Mouse (Mus musculus): Measurements from ENCODE around the gene Ubash3a.

The Ubash3a gene

GRCm38 (mm10) chr17:31260430-31260829, 52.8 kb downstream of the Ubash3a start:
- no peak for DNase-seq (ENCODE audit: low spot score in 2 of 2)

GRCm38 (mm10) chr17:31261352-31261751, 53.7 kb downstream of the Ubash3a start:
- DNase-seq (ENCODE audit: low spot score in 2 of 2): no peak

GRCm38 (mm10) chr17:31262715-31263114, 55.0 kb downstream of the Ubash3a start:
- no peak for DNase-seq (ENCODE audit: low spot score in 2 of 2)

GRCm38 (mm10) chr17:31263770-31264169, 56.1 kb downstream of the Ubash3a start:
- DNase-seq (ENCODE audit: low spot score in 2 of 2): no peak

- DNase-seq (ENCODE audit: low spot score in 2 of 2): no peak
These were observed 56.7 kb downstream of the Ubash3a start for GRCm38 (mm10) chr17:31264372-31264771.

- DNase-seq (ENCODE audit: low spot score in 2 of 2): no peak
These were observed 57.5 kb downstream of the Ubash3a start for GRCm38 (mm10) chr17:31265171-31265572.

GRCm38 (mm10) chr17:31265831-31266230, 58.2 kb downstream of the Ubash3a start:
- DNase-seq (ENCODE audit: low spot score in 2 of 2): no peak

- DNase-seq (ENCODE audit: low spot score in 2 of 2): no peak
These were observed 58.8 kb downstream of the Ubash3a start for GRCm38 (mm10) chr17:31266321-31266950.

GRCm38 (mm10) chr17:31267138-31267537, 59.5 kb downstream of the Ubash3a start:
- DNase-seq (ENCODE audit: low spot score in 2 of 2): no peak

GRCm38 (mm10) chr17:31267603-31268002, 59.9 kb downstream of the Ubash3a start:
- no peak for DNase-seq (ENCODE audit: low spot score in 2 of 2)

GRCm38 (mm10) chr17:31268016-31268415, 60.3 kb downstream of the Ubash3a start:
- DNase-seq (ENCODE audit: low spot score in 2 of 2): no peak

GRCm38 (mm10) chr17:31269761-31270160, 62.1 kb downstream of the Ubash3a start:
- DNase-seq (ENCODE audit: low spot score in 2 of 2): peak in 1 of 2 experiments; percentile 3

GRCm38 (mm10) chr17:31270246-31270645, 62.6 kb downstream of the Ubash3a start:
- peak in 1 of 2 experiments; percentile 3 for DNase-seq (ENCODE audit: low spot score in 2 of 2)

- DNase-seq (ENCODE audit: low spot score in 2 of 2): peak in 1 of 2 experiments; percentile 1
These were observed 63.1 kb downstream of the Ubash3a start for GRCm38 (mm10) chr17:31270736-31271135.

- no peak for DNase-seq (ENCODE audit: low spot score in 2 of 2)
These were observed 63.6 kb downstream of the Ubash3a start for GRCm38 (mm10) chr17:31271136-31271851.

GRCm38 (mm10) chr17:31272416-31273165, 64.9 kb downstream of the Ubash3a start:
- DNase-seq (ENCODE audit: low spot score in 2 of 2): no peak

- DNase-seq (ENCODE audit: low spot score in 2 of 2): no peak
These were observed 66.0 kb downstream of the Ubash3a start for GRCm38 (mm10) chr17:31273631-31274030.

- DNase-seq (ENCODE audit: low spot score in 2 of 2): no peak
These were observed 67.5 kb downstream of the Ubash3a start for GRCm38 (mm10) chr17:31275181-31275580.

- DNase-seq (ENCODE audit: low spot score in 2 of 2): peak in 1 of 2 experiments; percentile 52
These were observed 68.7 kb downstream of the Ubash3a start for GRCm38 (mm10) chr17:31276207-31276921.

- peak; percentile 100 for DNase-seq (ENCODE audit: low spot score in 2 of 2)
These were observed 69.5 kb downstream of the Ubash3a start, which contains the start of gene Rsph1 for GRCm38 (mm10) chr17:31276922-31277918. Rsph1 (minus strand) TSS chr17:31277383.

GRCm38 (mm10) chr17:31277931-31278330, 70.3 kb downstream of the Ubash3a start:
- no peak for DNase-seq (ENCODE audit: low spot score in 2 of 2)

All from frontal cortex, postnatal 14 days (tissue).